Mouse (Mus musculus) kidney, adult 2 months (tissue): ENCODE measurements around the gene Lrsam1. TPM values are rescaled to one million over a fixed set of nuclear protein-coding genes. Genes with fewer than 3 reads are reported as not detected.

Source experiments
- DNase-seq: peaks from one replicate; pipeline ENCODE4 v3.0.0; 2021
- H3K27ac ChIP-seq: fragments of 200-500 bp; 2 replicates; pipeline ENCODE4 v1.5.1; 2012; ENCODE audit warnings: low read depth, low read length, control low read depth, inconsistent platforms; ENCODE audit not compliant: insufficient read depth
- H3K27me3 ChIP-seq: fragments of 200-500 bp; replicated peaks from 2 replicates; pipeline ENCODE4 v1.6.1; 2012; ENCODE audit warnings: mild to moderate bottlenecking, moderate library complexity, low read length, inconsistent platforms; ENCODE audit not compliant: control insufficient read depth, insufficient read depth
- H3K36me3 ChIP-seq: fragments of 200-500 bp; 2 replicates; pipeline ENCODE4 v1.6.1; 2012; ENCODE audit warnings: mild to moderate bottlenecking, moderate library complexity, low read length, inconsistent platforms; ENCODE audit not compliant: control insufficient read depth, insufficient read depth
- H3K4me1 ChIP-seq: fragments of 200-500 bp; 2 replicates; pipeline ENCODE4 v1.6.1; 2011; ENCODE audit warnings: low read length; ENCODE audit not compliant: control insufficient read depth, insufficient read depth
- H3K4me3 ChIP-seq: fragments of 200-500 bp; 2 replicates; pipeline ENCODE4 v1.5.1; 2011; ENCODE audit warnings: mild to moderate bottlenecking, low read depth, low read length, control low read depth; ENCODE audit not compliant: insufficient read depth
- CTCF ChIP-seq: fragments of 200-500 bp; conservative IDR thresholded peaks from 2 replicates; pipeline ENCODE4 v1.5.1; 2011; ENCODE audit warnings: low read depth, mild to moderate bottlenecking, control low read depth, low read length, moderate library complexity, mixed read lengths; ENCODE audit not compliant: insufficient read depth, insufficient read length
- POLR2A ChIP-seq: fragments of 200-500 bp; IDR thresholded peaks from one replicate; pipeline ENCODE4 v1.6.1; 2011; ENCODE audit warnings: low read depth, low read length, control low read depth
- WGBS: fragments of 180-500 bp; shearing (Covaris S2); methylation state at CpG from one replicate; pipeline ENCODE4 v1.1.7; 2018; 5-methylcytosine and 5-hydroxymethylcytosine counted together
- polyA plus RNA-seq: library from polyadenylated mRNA; depleted of rRNA; stranded (reverse); fragments of >200 nt; gene quantifications from 2 replicates; pipeline ENCODE4 v1.2.3, GENCODE M21; 2012

Gene Lrsam1
- polyA plus RNA-seq, 1 experiment = 12.0 TPM

DNA sequence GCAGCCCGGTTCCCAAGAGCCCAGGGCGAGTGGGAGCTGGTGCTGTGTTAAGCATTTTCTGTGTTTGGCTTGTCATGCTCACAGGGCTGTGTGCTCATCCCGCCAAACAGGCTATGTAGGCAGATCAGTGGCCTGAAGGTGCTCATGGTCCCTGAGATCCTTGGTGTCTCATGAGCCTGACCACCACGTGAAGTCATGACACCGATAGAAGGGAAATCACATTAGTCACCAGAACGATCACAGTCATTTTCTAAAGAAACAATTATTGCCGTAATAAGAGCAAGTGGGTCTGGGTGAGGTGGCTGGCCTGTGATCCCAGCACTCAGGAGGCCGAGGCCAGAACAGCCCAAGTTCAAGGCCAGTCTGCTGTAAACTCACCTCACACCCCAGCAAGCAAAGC is 54.0 kb downstream of the Lrsam1 start:
- Histone ChIP-seq H3K27me3 (no peaks in the 10 kb centered on the region), H3K27ac (peak overlapping the region; percentile 34; the same call in 1 of the 2 replicates), H3K36me3 (no peaks in the 10 kb centered on the region), H3K4me1 (peaks cover 5% of the 10 kb centered on the region), H3K4me3 (no peak overlapping the region)
- DNase-seq = no peak
- no peak for TF ChIP-seq CTCF
- TF ChIP-seq POLR2A = no peak
- 52% methylated on average over 8 of the region's 8 CpGs for WGBS

DNA sequence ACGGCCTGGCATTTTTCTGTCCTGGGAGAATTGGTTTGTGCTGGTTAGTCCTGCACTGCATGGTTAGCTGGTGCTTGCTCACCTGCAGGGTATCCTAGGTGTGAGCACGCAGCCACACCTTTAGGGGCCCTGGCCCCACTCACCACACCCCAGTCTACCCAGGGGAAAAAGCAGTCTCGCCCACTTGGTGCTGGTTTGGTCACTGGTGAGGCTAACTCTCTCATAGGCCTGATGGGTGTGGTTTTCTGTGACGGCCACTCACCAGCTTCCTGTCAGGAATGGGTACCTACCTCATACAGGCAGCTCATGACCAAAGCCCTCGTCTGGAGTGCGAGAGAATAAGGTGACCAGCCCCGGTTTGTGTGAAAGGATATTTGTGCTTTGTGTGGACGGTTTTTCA is 56.1 kb downstream of the Lrsam1 start:
- H3K27ac ChIP-seq = no peak overlapping the region

DNA sequence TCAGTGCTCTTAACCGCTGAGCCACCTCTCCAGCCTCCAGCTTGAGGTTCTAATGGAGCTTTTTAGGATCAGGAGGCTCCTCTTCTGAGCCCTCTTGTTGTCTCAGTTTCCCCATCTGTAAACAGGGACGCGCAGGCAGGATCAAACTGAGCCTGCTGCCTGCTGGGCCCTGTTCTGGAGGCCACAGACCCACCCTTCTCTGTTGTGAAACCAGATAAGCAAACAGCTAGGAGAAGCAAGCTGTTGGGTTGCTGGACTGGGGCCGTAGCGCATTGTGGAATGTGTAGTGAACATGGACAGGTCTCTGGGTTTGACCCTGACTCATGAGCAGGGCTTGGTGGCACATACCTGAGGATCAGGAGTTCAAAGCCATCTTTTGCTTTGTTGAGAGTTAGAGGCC is 56.8 kb downstream of the Lrsam1 start:
- TF ChIP-seq CTCF (no peak), POLR2A (no peak)
- WGBS = 94% methylated on average over 5 of the region's 5 CpGs
- Histone ChIP-seq H3K4me3 (no peak overlapping the region), H3K36me3 (no peaks in the 10 kb centered on the region), H3K4me1 (peaks cover 5% of the 10 kb centered on the region), H3K27me3 (no peaks in the 10 kb centered on the region), H3K27ac (no peak overlapping the region)
- DNase-seq = no peak

More for the DNA sequence above, 56.1 kb downstream of the Lrsam1 start:
- TF ChIP-seq POLR2A (no peak), CTCF (no peak)
- no peak overlapping the region for H3K4me3 ChIP-seq
- no peaks in the 10 kb centered on the region for H3K27me3 ChIP-seq
- H3K4me1 ChIP-seq = peaks cover 5% of the 10 kb centered on the region
- DNase-seq = no peak
- H3K36me3 ChIP-seq = no peaks in the 10 kb centered on the region
- 86% methylated on average over 8 of the region's 8 CpGs for WGBS

DNA sequence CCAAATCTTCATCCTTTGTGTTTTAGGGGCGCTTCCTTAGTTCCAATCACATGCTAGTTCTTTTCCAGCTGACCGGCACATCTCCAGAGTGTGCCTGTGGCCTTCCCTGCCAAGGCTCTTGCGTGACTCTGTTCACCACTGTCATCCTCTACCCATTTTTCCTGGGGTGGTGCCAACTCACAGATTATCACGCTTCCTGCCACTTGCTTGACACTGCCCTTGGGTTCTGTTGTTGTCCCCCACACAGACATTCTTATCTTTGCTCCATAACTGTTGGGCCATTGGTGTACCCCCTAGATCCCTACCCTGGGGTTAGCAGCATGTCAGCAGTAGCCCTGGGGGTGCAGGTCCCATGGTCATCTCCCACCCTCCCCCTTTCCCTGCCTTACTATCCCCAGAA is 57.9 kb downstream of the Lrsam1 start:
- Histone ChIP-seq H3K4me1 (peaks cover 8% of the 10 kb centered on the region), H3K4me3 (no peak overlapping the region), H3K36me3 (no peaks in the 10 kb centered on the region), H3K27ac (no peak overlapping the region), H3K27me3 (no peaks in the 10 kb centered on the region)
- DNase-seq = no peak
- 72% methylated on average over 4 of the region's 4 CpGs for WGBS
- TF ChIP-seq CTCF (no peak), POLR2A (no peak)

DNA sequence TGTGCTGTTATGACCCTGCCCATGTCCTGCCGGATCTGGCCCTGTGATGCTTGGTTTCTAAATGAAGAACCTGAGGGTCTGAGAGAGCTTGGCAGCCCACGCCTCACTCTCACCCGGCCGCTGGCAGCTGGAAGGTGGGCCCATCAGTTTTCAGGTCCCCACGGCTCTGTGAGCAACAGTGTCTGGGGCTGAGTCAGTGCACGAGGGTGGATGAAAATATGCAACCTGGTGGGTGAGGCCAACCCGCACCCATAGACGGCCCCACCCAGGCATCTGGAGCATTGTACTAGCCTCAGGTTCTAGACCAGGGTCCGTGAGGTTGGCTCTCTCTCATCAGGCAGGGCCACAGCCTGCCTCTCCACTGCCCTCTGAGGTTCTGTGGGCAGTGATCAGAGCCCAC is 59.3 kb downstream of the Lrsam1 start:
- 90% methylated on average over 9 of the region's 9 CpGs for WGBS
- peaks cover 11% of the 10 kb centered on the region for H3K4me1 ChIP-seq
- H3K4me3 ChIP-seq = no peak overlapping the region
- H3K27me3 ChIP-seq = no peaks in the 10 kb centered on the region
- H3K27ac ChIP-seq = no peak overlapping the region
- DNase-seq = no peak
- no peaks in the 10 kb centered on the region for H3K36me3 ChIP-seq
- TF ChIP-seq CTCF (no peak), POLR2A (no peak)

DNA sequence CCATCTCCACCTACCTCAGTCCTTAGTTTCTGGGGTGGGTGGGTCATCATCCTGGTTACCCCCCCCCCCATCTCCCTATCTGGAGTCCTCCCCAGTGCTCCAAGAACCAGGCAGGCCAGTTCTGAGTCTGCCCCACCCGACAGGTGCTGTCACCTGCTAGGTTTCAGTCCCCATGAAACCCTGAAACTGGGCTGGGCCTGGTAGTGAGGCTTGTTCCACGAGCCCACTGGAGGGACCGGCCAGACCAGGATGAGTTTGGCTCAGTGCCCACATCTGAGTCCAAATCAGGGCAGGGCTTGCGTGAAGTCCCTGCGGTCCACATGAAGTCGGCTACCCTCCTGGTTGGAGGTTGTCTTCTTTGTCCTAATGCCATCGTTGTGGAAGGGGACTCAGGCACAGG is 62.4 kb downstream of the Lrsam1 start:
- H3K4me1 ChIP-seq = peaks cover 22% of the 10 kb centered on the region; the same call in 1 of the 2 replicates
- H3K27ac ChIP-seq = no peak overlapping the region
- no peak for DNase-seq
- WGBS = 31% methylated on average over 7 of the region's 7 CpGs
- no peaks in the 10 kb centered on the region for H3K36me3 ChIP-seq
- TF ChIP-seq CTCF (no peak), POLR2A (no peak)
- H3K27me3 ChIP-seq = no peaks in the 10 kb centered on the region
- H3K4me3 ChIP-seq = no peak overlapping the region

DNA sequence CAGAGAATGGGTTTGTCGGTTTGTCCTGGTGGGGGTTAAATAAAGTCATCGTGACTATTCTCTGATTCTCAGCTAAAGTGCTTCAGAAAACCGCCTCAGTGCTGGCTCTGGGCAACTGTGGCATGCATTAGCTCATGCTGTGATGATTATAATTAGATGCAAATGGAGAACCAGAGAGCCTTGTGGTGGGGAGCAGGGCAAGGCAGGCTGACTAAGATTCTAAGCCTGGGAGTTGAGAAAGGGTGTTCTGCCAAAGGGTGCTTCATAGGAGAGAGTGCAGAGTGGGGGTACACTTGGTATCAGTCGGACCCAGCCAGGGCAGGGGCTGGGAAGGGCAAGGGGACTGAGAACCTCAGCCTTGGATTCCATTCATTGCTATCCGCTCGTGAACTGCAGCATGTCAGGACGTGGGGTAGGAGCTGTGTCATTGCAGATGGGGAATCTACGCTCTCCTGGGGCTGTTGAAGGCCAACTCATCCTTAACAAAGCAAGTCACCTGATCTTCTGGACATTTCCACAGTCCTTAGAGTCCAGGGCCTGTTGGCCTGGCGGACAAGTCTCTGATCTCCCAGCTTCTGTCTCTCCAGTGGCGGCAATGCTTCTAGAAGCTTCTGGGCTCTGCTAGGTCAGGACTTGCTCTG is 64.8 kb downstream of the Lrsam1 start:
- H3K27me3 ChIP-seq = no peaks in the 10 kb centered on the region
- no peak for DNase-seq
- 59% methylated on average over 10 of the region's 10 CpGs for WGBS
- H3K36me3 ChIP-seq = no peaks in the 10 kb centered on the region
- no peak overlapping the region for H3K4me3 ChIP-seq
- peaks cover 30% of the 10 kb centered on the region for H3K4me1 ChIP-seq
- TF ChIP-seq CTCF (no peak), POLR2A (no peak)
- H3K27ac ChIP-seq = peak overlapping the region; percentile 53

DNA sequence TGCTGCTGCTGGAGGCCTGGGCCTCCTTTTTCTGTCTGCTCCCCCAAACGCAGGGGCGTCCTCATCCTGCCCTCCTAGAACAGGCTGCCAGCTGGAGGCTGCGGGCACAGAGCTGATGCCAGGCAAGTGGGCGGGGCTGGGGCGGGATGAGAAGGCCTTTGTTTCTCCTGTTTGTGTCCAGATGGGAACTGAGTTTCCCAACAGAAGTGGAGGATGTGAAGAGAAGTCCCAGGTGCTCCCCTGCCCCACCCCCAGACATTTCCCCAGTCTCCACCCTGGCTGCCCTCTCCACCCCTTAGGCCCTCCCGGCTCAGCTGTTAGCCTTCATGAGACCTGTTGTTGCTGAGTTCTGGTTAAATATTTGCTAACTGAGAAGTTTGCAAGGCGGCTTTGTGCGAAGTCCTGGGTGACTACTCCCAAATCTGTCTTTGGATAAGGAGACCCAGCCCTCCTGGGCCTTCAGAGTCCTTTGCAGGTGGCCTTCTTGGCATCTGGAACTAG is 65.8 kb downstream of the Lrsam1 start:
- peak; percentile 76 for DNase-seq
- TF ChIP-seq CTCF (no peak), POLR2A (no peak)
- Histone ChIP-seq H3K36me3 (no peaks in the 10 kb centered on the region), H3K4me3 (no peak overlapping the region), H3K4me1 (peaks cover 30% of the 10 kb centered on the region), H3K27me3 (no peaks in the 10 kb centered on the region), H3K27ac (peak overlapping the region; percentile 53)
- 22% methylated on average over 8 of the region's 8 CpGs for WGBS
